Mouse (Mus musculus) adrenal gland, postnatal 4 days (tissue): ENCODE data around the gene Oxsm. TPM values are rescaled to one million over a fixed set of nuclear protein-coding genes. Genes with fewer than 3 reads are reported as not detected.
A peak's percentile ranks its signal among the peaks of the same experiment; 100 is the strongest.

Experiments
- DNase-seq, 2 experiments: peaks; one replicate each; pipeline ENCODE4 v3.0.0; 2021 to 2022; ENCODE audit warnings: low spot score in 2 of 2, mixed read lengths in 2 of 2
- long read RNA-seq, 2 experiments: library from polyadenylated mRNA; stranded (forward); transcript quantifications; one replicate each; pipeline ENCODE4 v2.0.0; 2021
- total RNA-seq, 2 experiments: library from RNA; stranded (reverse); gene quantifications; 2 replicates each; pipeline ENCODE4 v1.2.3; 2021

Gene Oxsm
- 10 to 100 TPM; 20.5 to 22.2 TPM for total RNA-seq
- long read RNA-seq, experiment 1, partial matches to known transcripts: 0 of 23 reads
- long read RNA-seq, experiment 1, other reads (novel, unspliced or antisense): 19 of 23 reads
- long read RNA-seq, experiment 2, partial matches to known transcripts: 1 of 17 reads
- long read RNA-seq, experiment 2, other reads (novel, unspliced or antisense): 12 of 17 reads

DNA sequence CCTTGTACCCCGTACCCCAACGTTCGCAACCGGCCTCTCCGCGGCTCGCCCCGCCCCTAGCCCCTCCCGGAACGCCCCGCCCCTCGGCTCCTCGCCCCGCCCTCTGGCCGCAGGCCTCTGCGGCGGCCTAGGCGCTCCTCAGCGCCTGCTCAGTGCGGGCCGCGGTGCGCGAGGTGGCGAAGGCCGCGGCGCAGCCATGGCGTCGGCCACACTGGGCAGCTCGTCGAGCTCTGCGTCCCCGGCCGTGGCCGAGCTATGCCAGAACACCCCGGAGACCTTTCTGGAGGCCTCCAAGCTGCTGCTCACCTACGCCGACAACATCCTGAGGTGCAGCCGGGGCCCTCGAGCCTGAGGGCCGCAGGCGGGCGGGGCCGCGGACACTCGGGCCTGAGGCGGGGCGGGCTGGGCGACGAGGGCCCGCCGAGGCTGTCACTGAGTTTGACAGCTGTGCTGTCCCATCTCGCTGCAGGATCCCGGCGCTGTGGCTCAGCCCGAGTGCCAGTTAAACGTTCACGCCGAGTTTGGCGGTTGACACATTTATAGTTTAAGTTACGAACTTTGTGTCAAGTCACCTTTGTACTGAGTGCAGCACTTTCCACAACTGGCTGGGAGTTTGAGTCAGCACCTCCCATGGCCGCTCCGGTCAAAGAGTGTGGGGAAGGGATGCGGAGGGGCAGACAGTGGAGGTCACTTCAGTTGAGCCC, at the start of gene Oxsm, which contains the start of gene Ngly1:
Gene Oxsm, minus strand, starts transcription at position 638 of the 704 bp plus-strand sequence.
Gene Ngly1, plus strand, starts transcription at position 110 of the 704 bp plus-strand sequence.
- DNase-seq: peak; percentile 66 to 81

DNA sequence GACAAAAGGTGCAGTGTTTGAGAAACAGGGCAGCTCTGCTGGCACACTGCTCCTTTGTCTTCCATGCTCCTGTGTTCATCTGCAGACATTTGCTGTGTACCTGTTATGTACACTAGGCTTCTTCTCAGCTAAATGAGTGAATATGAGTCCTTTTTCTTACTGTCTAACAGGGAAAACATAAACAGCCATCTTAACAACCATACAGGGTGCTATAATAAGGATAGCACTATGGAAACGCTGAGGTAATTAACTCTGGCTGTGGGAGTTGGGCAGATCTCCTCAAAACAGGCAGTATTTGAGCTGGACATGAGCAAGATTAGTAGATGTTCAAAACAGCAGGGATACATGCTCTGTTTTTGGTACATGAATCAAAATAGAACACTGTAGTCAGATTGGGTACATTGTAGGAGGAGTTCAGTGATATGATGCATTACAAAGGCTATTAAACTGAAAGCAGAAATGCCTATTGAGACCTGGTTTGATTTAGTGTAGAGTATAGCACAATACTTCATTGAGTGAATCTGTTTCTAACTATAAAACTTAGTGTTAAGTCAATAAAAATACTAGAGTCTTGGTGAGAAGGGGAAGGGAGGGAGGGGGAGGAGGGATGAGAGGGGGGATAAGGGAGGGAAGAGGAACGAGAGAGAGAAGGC, 47.3 kb upstream of the Oxsm start:
- no peak for DNase-seq

GRCm38 (mm10) chr14:16293921-16294320, 44.3 kb upstream of the Oxsm start:
- no peak for DNase-seq

- DNase-seq: no peak
Measured at GRCm38 (mm10) chr14:16293015-16293414, 43.4 kb upstream of the Oxsm start.

DNA sequence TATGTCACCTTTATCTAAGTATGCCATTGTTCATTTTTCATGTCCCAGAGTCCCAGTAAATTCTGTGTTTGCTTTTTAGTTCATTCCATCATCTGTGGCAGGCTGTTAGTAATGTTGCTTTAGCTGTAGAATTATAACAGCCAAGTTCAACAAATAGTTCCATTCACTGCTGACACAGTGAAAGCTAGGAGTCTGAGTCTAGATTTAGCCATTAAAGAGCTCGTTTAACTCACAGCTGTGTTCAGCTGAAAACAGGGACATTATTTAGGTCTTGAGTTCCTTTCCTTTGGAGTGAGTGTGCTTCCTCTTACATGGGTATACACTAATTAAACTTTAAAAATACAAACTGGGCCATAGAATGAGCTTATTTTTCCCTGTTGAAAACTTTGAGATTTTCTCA, 42.8 kb upstream of the Oxsm start:
- DNase-seq: no peak

DNA sequence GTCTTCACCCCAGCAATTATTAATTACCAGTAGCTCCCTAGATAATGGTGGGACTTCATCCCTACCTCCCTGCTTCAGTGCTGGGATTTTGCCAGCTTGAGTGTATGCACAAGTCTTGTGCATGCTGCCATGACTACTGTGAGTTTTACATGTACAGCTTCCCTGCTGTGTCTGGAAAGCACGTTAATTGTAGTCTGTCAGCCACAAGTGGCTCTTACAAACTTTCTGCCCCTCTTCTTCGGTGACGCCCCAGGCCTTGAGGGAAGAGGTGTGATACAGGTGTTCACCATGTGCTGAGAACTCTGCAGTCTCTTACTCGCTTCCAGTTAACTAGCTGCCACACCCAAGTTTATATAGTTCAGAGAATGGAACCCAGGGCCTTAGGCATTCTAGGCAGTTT, 34.4 kb upstream of the Oxsm start:
- no peak for DNase-seq

GRCm38 (mm10) chr14:16279196-16279595, 29.6 kb upstream of the Oxsm start:
- no peak for DNase-seq

GRCm38 (mm10) chr14:16273677-16274076, 24.1 kb upstream of the Oxsm start:
- DNase-seq: no peak

DNA sequence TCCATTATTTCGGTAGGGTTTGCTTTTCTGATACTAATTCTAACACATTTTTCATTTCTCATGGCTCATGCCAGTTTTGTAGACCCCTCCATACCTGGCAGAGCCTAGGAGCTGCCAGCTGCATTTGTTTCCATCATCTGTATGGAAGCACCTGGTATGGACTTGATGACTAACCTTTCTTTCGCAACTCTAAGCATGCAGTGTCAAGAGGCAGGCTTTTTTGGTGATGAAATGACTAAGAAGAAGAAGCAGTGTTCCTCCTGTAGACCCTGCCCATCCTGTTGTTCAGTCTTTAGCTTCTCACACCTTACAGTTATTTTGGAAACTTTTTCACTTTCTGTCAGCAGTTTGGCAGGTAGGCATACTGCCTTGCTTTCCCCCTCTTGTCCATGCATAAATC, 20.2 kb upstream of the Oxsm start:
- DNase-seq: no peak

DNA sequence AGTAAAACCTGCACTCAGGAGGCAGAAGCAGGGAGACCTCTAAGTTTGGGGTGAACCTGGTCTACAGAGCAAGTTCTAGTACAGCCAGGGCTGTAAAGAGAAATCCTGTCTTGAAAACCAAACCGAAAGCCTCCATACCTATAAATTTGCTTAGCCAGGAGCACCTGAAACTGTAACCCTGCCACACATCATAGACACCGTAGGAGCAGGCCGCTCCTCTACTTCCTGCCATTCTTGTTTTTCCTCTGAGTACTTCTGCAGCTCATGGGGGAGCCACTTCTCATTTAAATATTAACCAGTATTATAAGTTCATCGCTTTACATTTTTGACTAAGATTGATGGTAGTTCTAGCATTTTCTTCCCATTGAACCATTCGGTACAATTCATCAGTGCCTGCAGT, 17.4 kb upstream of the Oxsm start:
- DNase-seq: no peak

DNA sequence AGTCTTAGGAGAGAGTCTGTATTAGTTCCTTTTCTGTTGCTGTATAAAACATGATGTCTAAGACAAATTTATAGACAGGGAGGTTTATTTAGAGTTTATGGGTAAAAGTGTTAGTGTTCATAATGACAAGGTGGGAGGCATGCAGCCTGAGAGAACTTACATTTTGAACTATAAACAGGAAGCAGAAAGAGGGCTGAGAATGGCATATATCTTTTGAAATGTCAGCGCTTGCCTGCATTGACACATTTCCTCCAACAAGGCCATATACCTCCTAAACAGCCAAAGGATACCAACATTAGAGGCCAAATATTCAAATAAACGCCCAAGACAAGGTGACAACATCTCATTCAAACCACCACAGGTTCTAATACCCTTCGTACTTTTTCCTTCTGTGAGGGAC, 12.3 kb upstream of the Oxsm start:
- DNase-seq: no peak

- no peak for DNase-seq
Measured at GRCm38 (mm10) chr14:16260541-16260940, 10.9 kb upstream of the Oxsm start.

DNA sequence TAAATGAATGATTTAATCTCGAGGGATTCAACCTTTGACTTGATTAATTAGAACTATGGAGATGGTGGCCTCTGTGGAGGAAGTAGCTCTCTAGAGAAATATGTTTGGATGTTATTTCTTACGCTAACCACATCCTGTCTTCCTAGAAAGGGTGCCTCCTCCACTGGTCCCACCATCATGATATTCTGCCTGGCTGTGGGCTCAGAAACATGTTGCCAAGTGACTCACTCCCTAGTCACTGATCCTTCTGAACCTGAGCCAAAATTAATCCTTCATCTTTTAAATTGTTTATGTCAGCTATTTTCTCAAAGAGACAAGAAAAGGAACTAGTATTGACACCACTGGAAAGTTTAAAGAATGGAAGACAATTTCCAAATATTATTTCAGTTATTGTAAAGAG, 6.6 kb upstream of the Oxsm start:
- DNase-seq: no peak

GRCm38 (mm10) chr14:16255745-16256144, 6.1 kb upstream of the Oxsm start:
- no peak for DNase-seq

- no peak for DNase-seq
Measured at GRCm38 (mm10) chr14:16250099-16250498, 491 bp upstream of the Oxsm start.

GRCm38 (mm10) chr14:16248603-16249157, 928 bp downstream of the Oxsm start:
- no peak for DNase-seq

- no peak for DNase-seq
Measured at GRCm38 (mm10) chr14:16248135-16248534, 1.5 kb downstream of the Oxsm start.

- DNase-seq: no peak
Measured at GRCm38 (mm10) chr14:16246340-16246912, 3.2 kb downstream of the Oxsm start.

DNA sequence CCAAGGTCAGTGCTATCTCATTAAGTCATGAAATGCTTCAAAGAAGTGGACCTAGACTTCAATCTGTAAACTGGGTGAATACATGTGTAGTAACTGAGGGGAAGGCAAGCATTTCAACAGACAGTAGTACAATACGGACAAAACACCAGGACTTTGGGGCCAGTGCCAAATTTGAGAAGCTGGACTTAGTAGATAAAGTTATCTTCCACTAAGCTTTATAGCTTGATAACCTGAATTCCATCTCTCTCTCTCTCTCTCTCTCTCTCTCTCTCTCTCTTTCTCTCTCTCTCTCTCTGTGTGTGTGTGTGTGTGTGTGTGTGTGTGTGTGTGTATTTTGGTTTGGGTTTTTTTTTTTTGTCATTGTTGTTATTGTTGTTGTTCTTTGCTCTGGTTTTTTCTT, 4.5 kb downstream of the Oxsm start:
- DNase-seq: no peak

DNA sequence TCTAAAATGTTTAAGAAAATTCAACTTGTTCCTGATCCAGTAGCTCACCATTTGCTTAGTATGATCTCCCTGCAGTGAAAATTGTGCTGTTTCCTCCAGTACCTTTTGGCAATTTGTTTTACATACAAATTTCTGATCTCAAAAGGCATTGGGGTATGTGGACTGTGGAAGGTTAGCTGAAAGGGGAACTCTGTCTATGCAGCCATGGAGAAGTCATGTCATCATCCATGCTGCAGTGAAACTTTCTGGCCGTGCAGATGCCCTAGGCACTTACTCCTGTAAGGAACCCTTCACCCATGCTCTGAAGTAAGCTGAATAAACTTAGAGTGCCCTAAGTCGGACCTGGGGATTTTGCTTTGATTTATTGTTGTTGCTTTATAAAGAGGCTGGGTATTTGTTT, 5.2 kb downstream of the Oxsm start:
- DNase-seq: no peak

- DNase-seq: no peak
Measured at GRCm38 (mm10) chr14:16243603-16244209, 5.9 kb downstream of the Oxsm start.
